Mouse (Mus musculus): ENCODE measurements around the gene Kmt5a. TPM values are rescaled to one million over a fixed set of nuclear protein-coding genes. Genes with fewer than 3 reads are reported as not detected.
A peak's percentile ranks its signal among the peaks of the same experiment; 100 is the strongest.
"Not testable (repeated sequence)": the region's sequence is repeated elsewhere in the genome, so short reads cannot be mapped to it uniquely, and the experiment has no call there.

The Kmt5a gene
- polyA plus RNA-seq, 2 experiments: 70.9 to 101 TPM

DNA sequence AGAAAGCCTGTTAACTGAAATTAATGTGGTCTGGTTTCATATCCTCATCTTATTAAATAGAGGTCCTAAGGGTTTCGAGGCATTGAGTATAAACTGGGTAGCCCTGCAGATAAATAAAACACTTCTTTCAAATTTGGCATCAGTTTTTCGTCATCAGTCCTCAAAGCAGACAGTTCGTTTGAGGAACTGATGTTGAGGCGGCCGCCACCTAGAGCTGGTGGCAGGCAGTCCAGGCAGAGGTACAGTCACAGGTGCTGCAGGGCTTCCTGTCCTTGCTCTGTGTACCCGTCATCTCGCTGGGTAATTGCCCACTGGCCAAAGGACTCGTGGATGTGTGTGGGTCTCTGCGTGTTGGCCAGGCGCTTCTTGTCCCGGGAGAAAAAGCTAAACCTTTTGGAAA is 53.7 kb downstream of the Kmt5a start:
- Histone ChIP-seq H3K9ac (ENCODE audit: low read depth, low read length, severe bottlenecking) (no peak overlapping the region), H3K27me3 (ENCODE audit: control insufficient read depth, insufficient read depth, low read length) (no peaks in the 10 kb centered on the region), H3K4me1 (ENCODE audit: control insufficient read depth, insufficient read depth, low read length) (no peaks in the 10 kb centered on the region), H3K9me3 (ENCODE audit: control insufficient read depth, low read length) (no peaks in the 10 kb centered on the region), H3K27ac (replicated peaks; ENCODE audit: low read depth, low read length) (no peak overlapping the region), H3K4me3 (replicated peaks; ENCODE audit: low read length) (no peak overlapping the region), H3K4me2 (replicated peaks; ENCODE audit: low read depth, low read length, severe bottlenecking) (no peak overlapping the region), H3K36me3 (ENCODE audit: control insufficient read depth, insufficient read depth, low read length) (peaks cover 73% of the 10 kb centered on the region)
- ATAC-seq (ENCODE audit: low FRiP score, low read depth) (no peak), DNase-seq (ENCODE audit: low spot score) (no peak)
- WGBS: 86% methylated on average over 11 of the region's 11 CpGs
- no peak for TF ChIP-seq POLR2A (IDR thresholded peaks at IDR 0.05; ENCODE audit: borderline replicate concordance, extremely low read depth, insufficient read depth, insufficient read length)

DNA sequence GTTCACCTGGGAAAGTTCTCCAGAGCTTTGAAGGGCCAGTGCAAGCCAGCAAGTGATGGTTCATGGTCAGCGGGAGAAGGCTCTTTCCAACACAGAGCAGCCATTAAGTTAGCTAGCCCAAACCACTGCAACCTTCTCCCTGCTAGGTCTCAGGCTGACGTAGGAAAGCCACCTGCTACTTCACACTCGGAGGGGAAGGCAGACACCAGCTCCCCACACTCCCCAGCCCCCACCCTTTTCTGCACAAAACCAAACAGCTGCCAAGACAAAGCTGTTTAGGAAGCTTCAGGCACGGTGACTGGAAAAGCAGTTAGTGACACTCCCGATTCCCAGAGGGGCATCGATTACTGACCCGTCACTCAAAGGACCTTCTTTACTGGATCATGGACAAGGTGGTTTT is 55.8 kb downstream of the Kmt5a start:
- no peak overlapping the region for H3K4me2 ChIP-seq (replicated peaks; ENCODE audit: low read depth, low read length, severe bottlenecking)
- H3K4me3 ChIP-seq (replicated peaks; ENCODE audit: low read length): no peak overlapping the region
- H3K4me1 ChIP-seq (ENCODE audit: control insufficient read depth, insufficient read depth, low read length): no peaks in the 10 kb centered on the region
- DNase-seq (ENCODE audit: low spot score) (no peak), ATAC-seq (ENCODE audit: low FRiP score, low read depth) (0 out of 2 replicates have a peak, but pooled peaks have one; percentile 41)
- no peaks in the 10 kb centered on the region for H3K9me3 ChIP-seq (ENCODE audit: control insufficient read depth, low read length)
- H3K9ac ChIP-seq (ENCODE audit: low read depth, low read length, severe bottlenecking): no peak overlapping the region
- H3K27ac ChIP-seq (replicated peaks; ENCODE audit: low read depth, low read length): no peak overlapping the region
- peaks cover 86% of the 10 kb centered on the region for H3K36me3 ChIP-seq (ENCODE audit: control insufficient read depth, insufficient read depth, low read length)
- 76% methylated on average over 7 of the region's 7 CpGs for WGBS
- TF ChIP-seq POLR2A (IDR thresholded peaks at IDR 0.05; ENCODE audit: borderline replicate concordance, extremely low read depth, insufficient read depth, insufficient read length): no peak
- H3K27me3 ChIP-seq (ENCODE audit: control insufficient read depth, insufficient read depth, low read length): no peaks in the 10 kb centered on the region

DNA sequence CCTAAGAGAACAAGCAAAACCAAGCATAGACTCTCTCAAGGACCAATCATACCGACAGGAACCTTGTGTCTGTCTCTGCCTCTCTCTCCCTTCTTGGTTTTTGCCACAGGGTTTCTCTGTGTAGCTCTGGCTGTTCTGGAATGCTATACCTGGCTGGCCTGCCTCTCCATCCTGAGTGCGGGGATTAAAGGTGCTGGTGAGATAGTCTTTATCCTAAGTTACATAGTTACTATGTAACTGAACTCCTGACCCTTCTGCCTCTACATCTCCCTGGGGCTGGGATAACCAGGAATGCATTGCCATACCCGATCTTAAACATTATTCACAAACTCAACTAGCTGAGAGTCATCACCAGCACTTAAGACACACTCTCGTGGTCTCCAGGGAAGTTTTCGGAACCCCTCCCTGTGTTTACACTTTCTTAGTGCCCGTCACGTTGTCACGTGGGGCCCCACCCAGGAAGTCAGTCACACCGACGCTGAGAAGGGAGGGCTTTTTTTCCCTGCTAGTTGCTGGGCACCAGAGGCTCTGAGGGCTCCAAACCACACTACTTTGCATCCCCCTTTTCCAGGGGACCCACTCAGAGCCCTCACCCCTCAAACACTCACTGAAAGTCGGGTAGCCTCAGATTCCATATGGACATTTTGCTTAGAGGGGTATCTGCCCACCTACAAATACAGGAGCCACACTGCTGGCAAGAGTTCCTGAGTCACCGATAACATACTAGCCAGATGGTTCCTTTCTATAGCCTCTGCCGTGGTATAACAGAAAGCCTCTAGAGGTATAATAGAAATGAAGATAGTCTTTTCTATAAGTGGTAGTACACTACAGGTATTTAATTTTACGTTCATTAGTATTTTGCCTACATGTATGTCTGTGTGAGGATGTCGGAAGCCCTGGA is 57.1 kb downstream of the Kmt5a start:
- no peak overlapping the region for H3K9ac ChIP-seq (ENCODE audit: low read depth, low read length, severe bottlenecking)
- H3K4me2 ChIP-seq (replicated peaks; ENCODE audit: low read depth, low read length, severe bottlenecking): no peak overlapping the region
- H3K9me3 ChIP-seq (ENCODE audit: control insufficient read depth, low read length): no peaks in the 10 kb centered on the region
- peaks cover 85% of the 10 kb centered on the region for H3K36me3 ChIP-seq (ENCODE audit: control insufficient read depth, insufficient read depth, low read length)
- WGBS: 73% methylated on average over 15 of the region's 15 CpGs
- ATAC-seq (ENCODE audit: low FRiP score, low read depth) (no peak), DNase-seq (ENCODE audit: low spot score) (no peak)
- no peaks in the 10 kb centered on the region for H3K4me1 ChIP-seq (ENCODE audit: control insufficient read depth, insufficient read depth, low read length)
- H3K27ac ChIP-seq (replicated peaks; ENCODE audit: low read depth, low read length): no peak overlapping the region
- H3K27me3 ChIP-seq (ENCODE audit: control insufficient read depth, insufficient read depth, low read length): no peaks in the 10 kb centered on the region
- no peak for TF ChIP-seq POLR2A (IDR thresholded peaks at IDR 0.05; ENCODE audit: borderline replicate concordance, extremely low read depth, insufficient read depth, insufficient read length)
- H3K4me3 ChIP-seq (replicated peaks; ENCODE audit: low read length): no peak overlapping the region

DNA sequence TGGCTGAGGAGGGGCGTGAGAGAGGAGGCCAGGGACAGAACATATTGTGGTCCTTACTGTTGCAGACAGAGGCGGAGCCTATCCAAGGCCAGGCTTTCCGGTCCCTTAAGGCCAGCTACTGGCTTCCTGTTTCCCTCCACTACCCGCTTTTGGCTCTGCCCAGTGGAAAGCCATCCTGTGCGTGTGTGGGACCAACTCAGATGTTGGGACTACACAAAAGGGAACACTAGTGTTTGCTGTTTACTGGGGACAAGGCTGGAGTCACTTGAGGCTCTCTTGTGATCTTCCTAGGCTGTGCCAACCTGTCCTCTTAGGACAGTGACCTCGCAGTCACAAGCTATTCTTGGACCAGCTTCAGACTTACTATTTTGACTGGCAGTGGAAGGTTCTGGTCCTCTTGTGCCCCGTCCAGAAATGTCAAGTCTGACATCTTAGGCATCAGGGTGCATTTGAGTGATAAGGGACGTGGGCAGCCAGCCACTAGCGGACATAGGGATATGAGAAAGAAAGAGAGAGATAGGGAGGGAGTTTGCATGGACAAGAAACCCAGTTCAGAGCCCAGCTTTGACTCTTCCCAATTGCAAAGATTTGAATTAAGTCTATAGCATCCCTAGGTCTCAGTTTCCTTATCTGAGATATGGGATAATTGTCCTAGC is 58.6 kb downstream of the Kmt5a start:
- 77% methylated on average over 9 of the region's 9 CpGs for WGBS
- DNase-seq (ENCODE audit: low spot score) (no peak), ATAC-seq (ENCODE audit: low FRiP score, low read depth) (no peak)
- no peak for TF ChIP-seq POLR2A (IDR thresholded peaks at IDR 0.05; ENCODE audit: borderline replicate concordance, extremely low read depth, insufficient read depth, insufficient read length)
- Histone ChIP-seq H3K36me3 (ENCODE audit: control insufficient read depth, insufficient read depth, low read length) (peaks cover 86% of the 10 kb centered on the region), H3K4me1 (ENCODE audit: control insufficient read depth, insufficient read depth, low read length) (no peaks in the 10 kb centered on the region), H3K27me3 (ENCODE audit: control insufficient read depth, insufficient read depth, low read length) (no peaks in the 10 kb centered on the region), H3K9ac (ENCODE audit: low read depth, low read length, severe bottlenecking) (no peak overlapping the region), H3K4me2 (replicated peaks; ENCODE audit: low read depth, low read length, severe bottlenecking) (no peak overlapping the region), H3K9me3 (ENCODE audit: control insufficient read depth, low read length) (no peaks in the 10 kb centered on the region), H3K4me3 (replicated peaks; ENCODE audit: low read length) (no peak overlapping the region), H3K27ac (replicated peaks; ENCODE audit: low read depth, low read length) (no peak overlapping the region)

DNA sequence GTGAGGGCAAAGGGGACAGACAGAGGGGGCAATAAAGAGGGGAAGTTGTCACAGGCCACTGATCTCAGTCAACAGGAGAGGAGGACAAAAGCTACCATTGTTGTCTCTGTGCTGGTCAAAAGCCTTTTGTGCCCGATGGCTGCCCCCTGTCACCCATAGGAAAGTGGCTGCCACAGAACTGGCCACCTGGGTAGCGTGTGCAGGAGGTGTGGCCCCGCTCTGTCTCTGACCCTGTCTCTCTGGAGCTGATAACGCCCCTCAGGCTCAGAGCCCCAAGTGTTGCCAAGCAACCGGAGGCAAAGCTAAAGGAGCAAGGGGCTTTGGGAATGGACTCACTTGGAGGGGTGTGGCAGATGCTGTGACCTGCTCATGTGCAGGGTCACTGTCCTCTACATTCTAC is 59.3 kb downstream of the Kmt5a start:
- H3K4me2 ChIP-seq (replicated peaks; ENCODE audit: low read depth, low read length, severe bottlenecking): no peak overlapping the region
- no peaks in the 10 kb centered on the region for H3K27me3 ChIP-seq (ENCODE audit: control insufficient read depth, insufficient read depth, low read length)
- no peak overlapping the region for H3K27ac ChIP-seq (replicated peaks; ENCODE audit: low read depth, low read length)
- H3K4me1 ChIP-seq (ENCODE audit: control insufficient read depth, insufficient read depth, low read length): no peaks in the 10 kb centered on the region
- no peak overlapping the region for H3K9ac ChIP-seq (ENCODE audit: low read depth, low read length, severe bottlenecking)
- ATAC-seq (ENCODE audit: low FRiP score, low read depth) (no peak), DNase-seq (ENCODE audit: low spot score) (no peak)
- WGBS: 64% methylated on average over 5 of the region's 5 CpGs
- no peak for TF ChIP-seq POLR2A (IDR thresholded peaks at IDR 0.05; ENCODE audit: borderline replicate concordance, extremely low read depth, insufficient read depth, insufficient read length)
- no peaks in the 10 kb centered on the region for H3K9me3 ChIP-seq (ENCODE audit: control insufficient read depth, low read length)
- peaks cover 86% of the 10 kb centered on the region for H3K36me3 ChIP-seq (ENCODE audit: control insufficient read depth, insufficient read depth, low read length)
- H3K4me3 ChIP-seq (replicated peaks; ENCODE audit: low read length): no peak overlapping the region

DNA sequence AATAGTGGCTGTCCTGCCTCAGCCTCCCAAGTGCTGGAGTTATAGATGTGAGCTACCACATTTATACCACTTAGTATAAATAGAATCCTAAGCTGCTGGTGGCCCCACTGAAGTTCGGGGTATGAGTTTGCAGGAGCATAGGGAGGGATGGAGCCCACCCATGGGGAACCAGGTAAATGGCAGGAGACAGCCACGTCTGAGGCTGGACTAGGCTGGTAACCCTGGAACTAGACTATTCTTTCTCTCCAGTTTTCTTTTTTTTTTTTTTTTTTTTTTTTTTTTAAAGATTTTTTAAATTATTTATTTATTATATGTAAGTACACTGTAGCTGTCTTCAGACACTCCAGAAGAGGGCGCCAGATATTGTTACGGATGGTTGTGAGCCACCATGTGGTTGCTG is 60.3 kb downstream of the Kmt5a start:
- not testable (repeated sequence) for H3K4me3 ChIP-seq (replicated peaks; ENCODE audit: low read length); H3K4me1 ChIP-seq (ENCODE audit: control insufficient read depth, insufficient read depth, low read length); ATAC-seq (ENCODE audit: low FRiP score, low read depth); H3K9me3 ChIP-seq (ENCODE audit: control insufficient read depth, low read length); H3K9ac ChIP-seq (ENCODE audit: low read depth, low read length, severe bottlenecking); H3K27me3 ChIP-seq (ENCODE audit: control insufficient read depth, insufficient read depth, low read length); H3K4me2 ChIP-seq (replicated peaks; ENCODE audit: low read depth, low read length, severe bottlenecking); DNase-seq (ENCODE audit: low spot score); H3K27ac ChIP-seq (replicated peaks; ENCODE audit: low read depth, low read length)
- WGBS: 76% methylated on average over 2 of the region's 4 CpGs
- peaks cover 82% of the 10 kb centered on the region for H3K36me3 ChIP-seq (ENCODE audit: control insufficient read depth, insufficient read depth, low read length)

Measured in limb, embryonic 14.5 days (tissue).